Mouse (Mus musculus): ENCODE measurements around the gene Ociad1.

Gene Ociad1

GRCm38 (mm10) chr5:73337961-73338831 lies 45.6 kb downstream of the Ociad1 start:
- peak; percentile 54 for ATAC-seq (ENCODE audit: insufficient number of reproducible peaks, low FRiP score, low TSS enrichment)

DNA sequence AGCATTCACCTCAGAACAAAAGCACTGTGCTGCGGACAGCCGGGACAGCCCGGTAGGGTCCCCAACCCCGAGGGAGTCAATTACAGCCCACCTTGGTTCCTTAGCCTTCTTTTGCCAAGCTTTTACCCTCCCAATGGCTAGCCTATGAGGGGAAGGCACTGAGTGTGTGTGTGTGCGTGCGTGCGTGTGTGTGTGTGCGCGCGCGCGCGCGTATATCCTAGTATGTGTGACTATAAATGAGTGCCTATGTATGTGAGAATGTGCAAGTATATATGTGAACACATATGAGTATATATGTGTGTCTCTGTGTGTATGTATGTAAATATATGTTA lies 46.2 kb downstream of the Ociad1 start:
- ATAC-seq (ENCODE audit: insufficient number of reproducible peaks, low FRiP score, low TSS enrichment), result no peak; the same call in 1 of the 2 replicates

DNA sequence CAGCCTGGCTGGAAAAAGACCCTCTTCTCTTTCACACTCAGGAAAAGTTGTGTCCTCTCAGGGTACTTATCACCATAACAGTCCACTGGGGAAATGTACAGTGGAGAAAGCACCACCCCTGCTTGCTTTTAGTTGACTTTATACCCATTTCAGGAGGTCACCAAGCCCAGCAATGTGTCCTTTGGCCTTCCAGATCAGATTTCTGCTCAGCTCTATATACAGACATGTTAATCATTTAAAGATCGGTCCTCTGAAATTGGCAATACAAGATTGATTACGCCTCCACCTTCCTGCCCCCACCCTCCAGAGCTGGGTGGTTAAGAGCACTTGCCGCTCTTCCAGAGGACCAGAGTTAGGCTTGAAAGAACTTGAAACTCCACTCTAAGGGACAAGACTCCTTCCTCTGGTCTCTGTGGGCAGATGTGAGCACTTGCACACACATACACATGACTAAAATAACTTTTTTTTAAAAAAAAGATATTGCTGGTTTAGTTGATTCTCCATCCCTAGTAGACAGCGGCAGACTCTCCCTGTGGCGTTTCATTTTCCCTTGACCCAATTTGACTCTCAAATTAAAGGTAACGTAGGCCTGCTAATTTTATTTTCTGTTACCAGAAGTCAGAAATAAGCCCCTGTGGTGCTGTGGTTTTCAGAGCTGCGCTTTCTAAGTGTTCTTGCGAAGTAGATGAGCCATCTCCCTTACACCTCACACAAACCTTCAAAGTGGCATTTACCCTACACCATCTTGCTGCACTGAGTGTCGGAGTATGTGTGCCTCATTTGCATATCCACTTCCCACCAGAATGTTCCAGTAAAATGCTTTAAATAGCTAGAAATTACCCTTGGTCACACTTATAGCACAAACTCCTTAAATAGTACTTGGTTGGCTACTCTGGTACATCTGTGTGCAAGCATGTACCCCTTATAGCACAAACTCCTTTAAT lies 47.5 kb downstream of the Ociad1 start:
- ATAC-seq (ENCODE audit: insufficient number of reproducible peaks, low FRiP score, low TSS enrichment), result no peak

GRCm38 (mm10) chr5:73340723-73341235 lies 48.2 kb downstream of the Ociad1 start, which contains the start of gene Ociad2:
Ociad2 (minus strand) TSS chr5:73341028.
- ATAC-seq (ENCODE audit: insufficient number of reproducible peaks, low FRiP score, low TSS enrichment), result no peak

DNA sequence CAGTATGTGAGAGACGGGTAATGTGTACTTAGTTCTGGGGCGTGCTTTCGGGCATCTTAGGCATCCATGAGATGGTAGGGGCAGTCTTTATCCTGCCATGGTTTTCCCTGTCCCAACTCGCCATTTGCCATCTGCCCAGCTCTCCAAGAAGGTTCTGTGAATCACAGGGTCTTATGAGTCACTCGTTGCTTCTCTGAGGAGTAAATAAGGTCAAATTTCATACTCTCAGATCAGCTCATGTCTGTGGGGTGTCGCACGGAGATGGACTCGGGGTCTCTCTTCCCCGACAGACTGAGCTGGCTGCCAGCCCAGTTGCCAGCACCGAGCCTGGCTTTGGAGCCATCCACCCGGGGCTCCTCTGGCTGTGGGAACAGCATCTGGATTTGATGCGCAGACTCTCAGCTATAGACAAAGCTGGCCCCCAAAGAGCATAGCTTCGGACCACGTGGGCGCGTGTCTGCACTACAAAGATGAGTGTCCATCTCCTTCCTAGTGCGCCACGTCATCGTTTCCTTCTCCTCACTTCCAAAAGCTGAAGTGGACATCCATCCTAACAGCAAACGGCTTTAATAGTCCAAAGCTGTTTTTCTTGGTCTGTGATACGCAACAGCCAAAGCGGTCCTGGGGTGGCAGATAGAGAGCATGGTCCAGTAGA lies 50.2 kb downstream of the Ociad1 start:
- ATAC-seq (ENCODE audit: insufficient number of reproducible peaks, low FRiP score, low TSS enrichment), result no peak

GRCm38 (mm10) chr5:73344310-73344709 lies 51.7 kb downstream of the Ociad1 start:
- ATAC-seq (ENCODE audit: insufficient number of reproducible peaks, low FRiP score, low TSS enrichment), result no peak

GRCm38 (mm10) chr5:73345254-73345653 lies 52.7 kb downstream of the Ociad1 start:
- no peak for ATAC-seq (ENCODE audit: insufficient number of reproducible peaks, low FRiP score, low TSS enrichment)

- no peak for ATAC-seq (ENCODE audit: insufficient number of reproducible peaks, low FRiP score, low TSS enrichment)
Measured at GRCm38 (mm10) chr5:73349514-73349913, 56.9 kb downstream of the Ociad1 start.

DNA sequence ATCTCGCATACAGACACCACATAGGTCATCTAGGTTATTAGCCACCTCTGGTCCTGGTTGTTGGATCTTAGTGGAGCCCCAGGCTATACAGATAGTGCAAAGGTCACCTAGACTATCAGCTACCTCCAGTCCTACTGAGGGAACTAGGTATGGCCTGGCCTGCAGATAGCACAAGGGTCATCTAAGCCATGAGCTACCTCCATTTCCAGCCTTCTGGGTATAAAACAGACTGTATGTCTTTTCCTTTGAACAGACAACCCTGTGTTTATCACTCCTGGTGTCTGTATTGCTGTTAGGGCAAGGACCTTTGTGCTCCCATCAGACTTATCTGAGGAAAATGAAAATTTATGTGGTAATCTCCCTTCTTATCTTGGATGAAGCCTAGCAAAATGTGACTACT lies 59.2 kb downstream of the Ociad1 start:
- no peak for ATAC-seq (ENCODE audit: insufficient number of reproducible peaks, low FRiP score, low TSS enrichment)

GRCm38 (mm10) chr5:73353519-73353918 lies 60.9 kb downstream of the Ociad1 start:
- ATAC-seq (ENCODE audit: insufficient number of reproducible peaks, low FRiP score, low TSS enrichment), result no peak

DNA sequence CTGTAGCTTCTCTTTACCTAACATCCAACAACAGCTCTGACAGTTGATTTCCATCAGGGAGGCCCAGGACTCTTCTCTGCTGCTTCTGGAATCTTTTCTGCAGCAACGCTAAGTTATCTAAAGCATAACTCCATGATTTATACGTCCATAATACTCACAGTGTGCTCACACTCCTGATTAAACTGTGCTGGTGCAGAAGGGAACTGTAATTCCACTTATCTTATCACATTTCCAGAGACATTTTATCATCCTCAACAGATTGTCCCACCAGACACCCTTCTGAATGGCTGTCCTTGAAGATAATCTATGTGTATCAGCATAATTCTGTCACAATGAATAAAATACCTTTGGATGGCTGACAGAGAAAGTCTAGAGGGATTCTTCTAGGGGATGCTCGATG lies 61.4 kb downstream of the Ociad1 start:
- ATAC-seq (ENCODE audit: insufficient number of reproducible peaks, low FRiP score, low TSS enrichment), result no peak

GRCm38 (mm10) chr5:73355393-73355792 lies 62.8 kb downstream of the Ociad1 start:
- ATAC-seq (ENCODE audit: insufficient number of reproducible peaks, low FRiP score, low TSS enrichment), result no peak

DNA sequence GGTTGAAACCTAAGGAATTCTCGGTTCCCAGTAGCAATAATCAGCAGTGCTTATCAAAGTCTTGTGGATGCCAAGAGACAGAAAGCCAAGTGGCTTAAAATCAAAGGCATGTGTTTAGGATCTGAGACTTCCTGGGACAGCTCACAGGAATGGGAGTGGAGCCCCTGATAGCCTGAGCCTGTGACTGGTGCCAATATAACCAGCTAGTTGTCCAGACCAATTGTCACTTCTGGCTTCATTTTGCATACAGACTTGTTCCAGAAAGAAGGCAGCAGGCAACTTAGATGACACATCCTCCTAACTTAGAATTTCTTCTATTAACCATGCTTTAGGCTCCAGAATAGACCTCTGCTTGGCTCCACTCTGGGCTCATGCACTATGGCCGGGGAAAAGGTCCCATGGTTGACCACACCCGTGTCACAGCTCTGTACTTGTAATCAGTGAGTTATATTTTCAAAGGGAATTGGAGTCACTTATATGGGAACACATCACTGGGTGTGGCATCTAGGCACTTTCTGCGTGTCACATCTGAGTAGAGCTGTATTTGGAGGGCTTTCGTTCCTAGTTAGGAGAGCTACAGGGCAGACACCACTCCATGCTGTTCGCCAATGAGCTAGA lies 66.7 kb downstream of the Ociad1 start:
- ATAC-seq (ENCODE audit: insufficient number of reproducible peaks, low FRiP score, low TSS enrichment), result no peak

DNA sequence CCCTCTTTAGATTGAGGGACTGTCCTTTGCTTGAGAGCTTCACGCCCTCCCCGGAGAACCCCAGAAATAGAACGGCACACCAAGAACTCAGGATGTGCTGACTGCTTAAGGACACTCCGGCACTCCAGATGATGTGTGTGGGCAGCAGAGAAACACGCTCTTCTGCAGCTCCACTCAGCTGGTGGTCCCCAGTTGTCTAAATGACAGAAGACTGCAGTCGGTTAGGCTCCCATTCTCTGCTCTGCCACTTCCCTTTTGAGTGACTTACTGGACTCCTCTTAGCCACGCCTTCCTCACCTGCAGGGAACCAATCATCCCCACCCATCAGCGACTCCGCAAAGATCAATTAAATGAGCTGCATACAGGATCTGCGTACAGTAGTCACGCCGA lies 67.2 kb downstream of the Ociad1 start:
- no peak for ATAC-seq (ENCODE audit: insufficient number of reproducible peaks, low FRiP score, low TSS enrichment)

DNA sequence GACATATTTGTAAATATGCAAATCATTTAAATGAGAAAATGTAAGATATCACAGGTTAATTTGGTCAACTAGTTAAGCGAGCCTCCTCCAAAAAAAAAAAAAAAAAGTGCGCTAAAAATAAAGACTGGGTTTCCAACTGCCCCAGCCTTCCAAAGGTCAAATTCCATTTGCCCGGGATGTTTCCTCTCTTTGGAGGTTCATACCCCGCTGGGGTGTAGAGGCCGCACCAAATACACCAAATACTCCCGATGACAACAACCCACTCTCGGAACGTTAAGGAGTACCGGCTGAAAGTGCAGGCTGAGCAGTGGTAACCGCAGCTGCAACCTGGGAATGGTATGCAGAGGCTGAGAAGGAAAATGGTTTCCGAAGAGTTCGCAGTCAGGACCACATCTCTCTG lies 67.7 kb downstream of the Ociad1 start:
- ATAC-seq (ENCODE audit: insufficient number of reproducible peaks, low FRiP score, low TSS enrichment), result no peak

DNA sequence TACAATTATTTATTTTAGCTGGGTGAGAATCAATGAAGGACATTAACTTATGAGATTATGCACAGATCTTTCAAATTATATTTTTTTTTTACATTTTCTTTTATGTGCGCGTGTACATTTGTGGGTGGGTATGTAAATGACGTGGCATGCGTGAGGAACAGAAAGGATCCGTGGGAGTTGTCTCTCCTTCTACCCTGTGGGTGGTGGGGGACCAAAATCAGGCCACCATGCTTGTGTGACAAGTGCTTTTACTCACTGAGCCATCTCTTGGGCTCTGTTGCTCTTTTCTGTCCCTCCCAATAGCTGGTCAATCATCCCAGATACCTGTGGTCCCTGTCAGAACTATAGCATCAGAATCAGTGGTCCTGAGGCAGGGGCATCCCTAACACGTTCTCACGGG lies 69.8 kb downstream of the Ociad1 start:
- no peak for ATAC-seq (ENCODE audit: insufficient number of reproducible peaks, low FRiP score, low TSS enrichment)

- ATAC-seq (ENCODE audit: insufficient number of reproducible peaks, low FRiP score, low TSS enrichment), result no peak
Measured at GRCm38 (mm10) chr5:73362791-73363190, 70.2 kb downstream of the Ociad1 start.

All from cerebellum, adult (tissue).